Mouse (Mus musculus) thymus, adult 2 months (tissue): ENCODE data around the gene Rock2. TPM values are rescaled to one million over a fixed set of nuclear protein-coding genes. Genes with fewer than 3 reads are reported as not detected.

Source experiments
- DNase-seq: peaks from one replicate; pipeline ENCODE4 v3.0.0; 2021
- H3K27ac ChIP-seq: fragments of 200-500 bp; 2 replicates; pipeline ENCODE4 v1.5.1; 2012; ENCODE audit warnings: low read length, control low read depth; ENCODE audit not compliant: control insufficient read depth, insufficient read depth
- H3K27me3 ChIP-seq: fragments of 200-500 bp; 2 replicates; pipeline ENCODE4 v1.6.1; 2012; ENCODE audit warnings: mild to moderate bottlenecking, low read length, moderate library complexity, mixed read lengths; ENCODE audit not compliant: control insufficient read depth, insufficient read depth
- H3K36me3 ChIP-seq: fragments of 200-500 bp; 2 replicates; pipeline ENCODE4 v1.6.1; 2012; ENCODE audit warnings: mild to moderate bottlenecking, low read length, moderate library complexity; ENCODE audit not compliant: control insufficient read depth, insufficient read depth
- H3K4me1 ChIP-seq: fragments of 200-500 bp; replicated peaks from 2 replicates; pipeline ENCODE4 v1.6.1; 2012; ENCODE audit warnings: low read length; ENCODE audit not compliant: control insufficient read depth, insufficient read depth
- H3K4me3 ChIP-seq: fragments of 200-500 bp; 2 replicates; pipeline ENCODE4 v1.5.1; 2012; ENCODE audit warnings: mild to moderate bottlenecking, low read length, control low read depth, moderate library complexity; ENCODE audit not compliant: control insufficient read depth, insufficient read depth
- CTCF ChIP-seq: fragments of 200-500 bp; IDR thresholded peaks from 2 replicates; pipeline ENCODE4 v1.5.1; 2012; ENCODE audit warnings: mild to moderate bottlenecking, control low read depth, low read length, moderate library complexity, borderline replicate concordance; ENCODE audit not compliant: control insufficient read depth, poor library complexity, insufficient read depth; ENCODE audit errors: extremely low read depth
- POLR2A ChIP-seq: fragments of 200-500 bp; IDR thresholded peaks from 2 replicates; pipeline ENCODE4 v1.6.1; 2012; ENCODE audit warnings: mild to moderate bottlenecking, low read length, control low read depth, moderate library complexity; ENCODE audit not compliant: control insufficient read depth, poor library complexity, insufficient read depth; ENCODE audit errors: extremely low read depth
- WGBS: fragments of 180-500 bp; shearing (Covaris S2); methylation state at CpG from one replicate; pipeline ENCODE4 v1.1.7; 2018; 5-methylcytosine and 5-hydroxymethylcytosine counted together
- polyA plus RNA-seq: library from polyadenylated mRNA; depleted of rRNA; stranded (reverse); fragments of >200 nt; gene quantifications from 2 replicates; pipeline ENCODE4 v1.2.3, GENCODE M21; 2012

Rock2 gene
- polyA plus RNA-seq, 1 experiment = 5.4 TPM

DNA sequence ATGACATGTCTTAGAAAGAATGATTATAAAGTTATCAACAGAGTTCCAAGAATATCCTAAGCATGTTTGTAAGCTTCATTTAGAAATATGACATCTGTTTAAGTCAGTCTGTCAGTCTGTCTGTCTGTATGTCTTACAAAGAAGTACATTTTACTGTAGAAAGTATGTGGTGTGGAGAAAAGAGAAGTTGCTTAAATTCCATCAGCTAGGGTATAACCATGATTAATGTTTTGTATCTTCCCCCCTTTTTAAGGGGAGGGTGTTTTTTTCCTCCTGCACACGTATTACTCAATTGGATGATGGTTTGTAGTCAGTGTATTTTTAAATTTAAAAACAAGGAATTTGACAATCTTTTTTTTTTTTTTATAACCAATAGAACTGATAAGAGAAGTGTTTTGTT, 39.7 kb downstream of the Rock2 start:
- Histone ChIP-seq H3K4me1 (no peaks in the 10 kb centered on the region), H3K27me3 (no peaks in the 10 kb centered on the region), H3K27ac (no peak overlapping the region), H3K4me3 (no peak overlapping the region), H3K36me3 (0 out of 2 replicates have a peak, but pooled peaks cover 3% of the 10 kb centered on the region)
- no peak for DNase-seq
- 84% methylated on average over 1 of the region's 1 CpGs for WGBS
- TF ChIP-seq POLR2A (no peak), CTCF (no peak)

DNA sequence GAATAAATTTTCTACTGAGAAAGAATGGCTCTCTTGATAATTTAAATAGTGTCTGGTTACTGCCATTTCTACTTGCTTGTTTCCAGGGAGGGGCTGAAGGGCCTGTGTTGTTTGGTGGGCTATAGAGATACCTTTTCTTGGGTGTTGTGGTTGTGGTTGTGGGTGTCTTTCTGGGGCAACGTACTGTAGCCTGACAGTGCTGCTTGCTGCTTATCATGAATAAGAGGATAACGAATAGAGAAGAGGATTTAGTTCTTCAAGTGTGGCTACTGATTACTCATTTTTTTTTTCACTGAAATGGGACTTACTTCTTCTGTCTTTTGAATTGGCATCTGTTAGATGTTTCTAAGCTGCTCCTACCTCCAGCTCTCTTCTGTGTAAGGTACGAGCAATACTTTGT, 47.3 kb downstream of the Rock2 start:
- Histone ChIP-seq H3K27me3 (no peaks in the 10 kb centered on the region), H3K4me1 (no peaks in the 10 kb centered on the region), H3K4me3 (no peak overlapping the region), H3K27ac (no peak overlapping the region), H3K36me3 (peaks cover 6% of the 10 kb centered on the region; the same call in 1 of the 2 replicates)
- WGBS = 59% methylated on average over 3 of the region's 3 CpGs
- DNase-seq = no peak
- TF ChIP-seq POLR2A = no peak
- TF ChIP-seq CTCF = no peak

DNA sequence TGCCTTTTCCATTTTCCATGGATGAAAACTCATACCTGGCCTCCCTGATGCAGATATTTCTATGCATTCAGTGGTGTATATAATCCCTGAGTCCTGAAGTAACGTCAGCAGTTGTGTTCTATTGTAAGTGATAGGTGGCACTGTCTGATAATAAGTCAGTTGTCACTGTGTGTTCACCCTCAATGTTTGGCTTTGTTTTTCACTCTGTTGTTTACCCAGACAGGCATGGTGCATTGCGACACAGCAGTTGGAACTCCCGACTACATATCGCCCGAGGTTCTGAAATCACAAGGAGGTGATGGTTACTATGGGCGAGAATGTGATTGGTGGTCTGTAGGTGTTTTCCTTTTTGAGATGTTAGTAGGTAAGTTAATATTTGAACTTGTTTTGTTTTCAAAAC, 53.5 kb downstream of the Rock2 start:
- Histone ChIP-seq H3K36me3 (peaks cover 5% of the 10 kb centered on the region; the same call in 1 of the 2 replicates), H3K4me3 (no peak overlapping the region), H3K27ac (no peak overlapping the region), H3K4me1 (no peaks in the 10 kb centered on the region), H3K27me3 (no peaks in the 10 kb centered on the region)
- 98% methylated on average over 6 of the region's 6 CpGs for WGBS
- TF ChIP-seq CTCF (no peak), POLR2A (no peak)
- DNase-seq = no peak

DNA sequence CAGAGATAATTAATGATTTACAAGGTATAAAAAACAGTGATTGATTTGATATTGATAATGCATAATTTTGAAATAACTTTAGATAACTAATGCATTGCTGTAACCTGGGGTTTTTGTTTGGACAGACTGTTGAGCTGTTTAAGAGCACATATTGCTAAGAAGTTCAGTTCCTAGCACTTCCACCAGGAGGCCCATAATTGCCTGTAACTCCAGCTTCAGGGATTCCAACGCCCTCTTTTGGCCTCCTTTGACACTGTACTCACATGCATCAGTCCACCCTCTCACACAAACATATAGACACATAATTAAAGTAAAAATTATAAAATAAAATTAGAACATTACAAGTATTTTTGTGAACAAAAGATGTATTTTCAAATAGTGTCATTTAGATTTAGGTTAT, 64.2 kb downstream of the Rock2 start:
- TF ChIP-seq POLR2A (no peak), CTCF (no peak)
- peak; percentile 15 for DNase-seq
- Histone ChIP-seq H3K27me3 (no peaks in the 10 kb centered on the region), H3K36me3 (peaks cover 27% of the 10 kb centered on the region), H3K27ac (no peak overlapping the region), H3K4me3 (no peak overlapping the region), H3K4me1 (no peaks in the 10 kb centered on the region)
- WGBS = 87% methylated on average over 1 of the region's 1 CpGs

DNA sequence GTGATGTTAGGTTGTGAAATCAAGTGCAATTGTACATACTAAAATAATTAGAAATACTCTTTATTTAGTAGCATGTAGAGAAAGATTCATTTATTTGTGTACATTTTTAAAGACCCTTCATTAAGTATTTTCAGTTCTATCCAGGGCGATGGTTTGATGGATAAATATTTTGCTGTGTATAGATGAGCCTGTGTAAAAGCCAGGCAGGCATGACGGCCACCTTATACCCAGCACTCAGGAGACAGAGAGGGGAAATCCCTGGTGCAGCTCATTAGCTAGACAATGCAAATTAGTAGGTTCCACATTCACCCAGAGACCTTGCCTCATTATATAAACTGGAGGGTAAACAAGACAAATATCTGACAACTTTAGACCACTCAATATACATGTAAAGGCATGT, 68.7 kb downstream of the Rock2 start:
- Histone ChIP-seq H3K4me3 (no peak overlapping the region), H3K36me3 (peaks cover 39% of the 10 kb centered on the region), H3K27me3 (no peaks in the 10 kb centered on the region), H3K27ac (no peak overlapping the region), H3K4me1 (no peaks in the 10 kb centered on the region)
- 98% methylated on average over 2 of the region's 2 CpGs for WGBS
- no peak for DNase-seq
- TF ChIP-seq CTCF (no peak), POLR2A (no peak)

DNA sequence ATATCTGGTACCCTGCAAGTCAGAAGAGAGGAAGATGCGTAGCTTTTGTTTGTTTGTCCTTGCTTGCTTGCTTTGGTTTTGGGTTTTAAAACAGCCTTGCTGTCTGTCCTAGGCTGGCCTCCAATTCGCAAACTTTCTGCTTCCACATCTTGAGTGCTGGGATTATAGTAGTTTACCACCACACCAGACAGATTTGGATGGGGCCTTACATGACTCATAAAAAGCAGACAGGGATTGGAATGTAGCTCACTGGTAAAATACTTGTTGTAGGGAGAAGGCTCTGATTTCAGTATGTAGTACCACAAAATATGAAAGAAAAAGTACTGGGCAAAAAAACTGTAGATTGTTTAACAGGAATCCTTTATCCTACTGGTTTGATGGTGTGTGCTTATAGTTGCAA, 72.1 kb downstream of the Rock2 start:
- whole genome bisulfite sequencing = 96% methylated on average over 2 of the region's 2 CpGs
- no peak for DNase-seq
- Histone ChIP-seq H3K27ac (no peak overlapping the region), H3K27me3 (no peaks in the 10 kb centered on the region), H3K36me3 (peaks cover 31% of the 10 kb centered on the region), H3K4me3 (no peak overlapping the region), H3K4me1 (no peaks in the 10 kb centered on the region)
- TF ChIP-seq CTCF (no peak), POLR2A (no peak)

DNA sequence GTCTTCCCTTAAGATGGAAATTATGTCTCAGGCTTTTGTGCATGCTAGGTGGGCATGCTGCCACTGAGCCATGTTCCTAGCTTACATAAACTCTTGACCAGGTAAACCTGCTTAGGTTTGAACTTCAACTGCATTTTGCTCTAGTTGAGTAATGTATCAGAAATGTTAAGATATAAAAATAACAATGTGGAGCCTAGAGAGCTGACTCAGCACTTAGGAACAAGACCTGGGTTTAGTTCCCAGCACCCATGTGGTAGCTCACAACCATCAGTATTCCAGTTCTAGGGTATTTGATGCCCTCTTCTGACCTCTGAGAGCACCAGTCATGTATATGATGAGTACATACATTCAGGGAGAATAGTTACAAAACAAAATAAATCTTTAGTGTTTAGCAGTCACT, 82.4 kb downstream of the Rock2 start:
- TF ChIP-seq CTCF = no peak
- no peak for TF ChIP-seq POLR2A
- Histone ChIP-seq H3K27me3 (no peaks in the 10 kb centered on the region), H3K27ac (no peak overlapping the region), H3K4me1 (no peaks in the 10 kb centered on the region), H3K4me3 (no peak overlapping the region), H3K36me3 (peaks cover 61% of the 10 kb centered on the region)
- DNase-seq = no peak
